Mouse (Mus musculus) liver, embryonic 14.5 days (tissue): ENCODE measurements at regions not wholly inside any gene's neighbourhood (a gene's known extent, or its start where the extent isn't known, plus 50 kb on each side); places are given as distances from the start of the nearest gene placed in this dataset.

ENCODE experiments used
- ATAC-seq: fragments of 200-750 bp; cut with Nextera tagmentation; 2 replicates; pipeline ENCODE4 v1.8.0; 2017; ENCODE audit warnings: moderate number of reproducible peaks, mild to moderate bottlenecking, moderate library complexity; ENCODE audit not compliant: insufficient read depth
- DNase-seq, 3 experiments: peaks; one replicate each; pipeline ENCODE4 v3.0.0-alpha.2; 2012 to 2013; ENCODE audit warnings: low read depth in 3 of 3, low spot score in 3 of 3
- H3K27ac ChIP-seq: fragments of 300-500 bp; sonication (generic); 2 replicates; pipeline ENCODE4 v1.5.1; 2014; ENCODE audit warnings: moderate library complexity, mild to moderate bottlenecking, control low read depth, inconsistent platforms
- H3K27me3 ChIP-seq: fragments of 300-500 bp; sonication (generic); 2 replicates; pipeline ENCODE4 v1.6.1; 2014; ENCODE audit warnings: mild to moderate bottlenecking, low read length, moderate library complexity; ENCODE audit not compliant: control insufficient read depth, insufficient read depth
- H3K36me3 ChIP-seq: fragments of 300-500 bp; sonication (generic); replicated peaks from 2 replicates; pipeline ENCODE4 v1.6.1; 2014; ENCODE audit warnings: low read depth; ENCODE audit not compliant: control insufficient read depth, insufficient read depth
- H3K4me1 ChIP-seq, 2 experiments: fragments of 200-500 bp in 1 of 2; fragments of 300-500 bp in 1 of 2; sonication (generic) in 1 of 2; replicated peaks; 2 replicates each; pipeline ENCODE4 v1.6.1; 2012 to 2014; ENCODE audit warnings: antibody characterized with exemption in 1 of 2, inconsistent platforms in 1 of 2, low read length in 1 of 2; ENCODE audit not compliant: control insufficient read depth in 2 of 2, insufficient read depth in 2 of 2
- H3K4me2 ChIP-seq: fragments of 300-500 bp; sonication (generic); 2 replicates; pipeline ENCODE4 v1.6.1; 2014; ENCODE audit warnings: low read depth, mild to moderate bottlenecking, control low read depth, moderate library complexity
- H3K4me3 ChIP-seq, 2 experiments: fragments of 200-500 bp in 1 of 2; fragments of 300-500 bp in 1 of 2; sonication (generic) in 1 of 2; 2 replicates each; pipeline ENCODE4 v1.5.1; 2012 to 2014; ENCODE audit warnings: low read depth in 2 of 2, low read length in 2 of 2, mild to moderate bottlenecking in 2 of 2, control low read depth in 1 of 2, inconsistent platforms in 1 of 2, moderate library complexity in 1 of 2; ENCODE audit not compliant: insufficient read depth in 1 of 2
- H3K9ac ChIP-seq: fragments of 300-500 bp; sonication (generic); replicated peaks from 2 replicates; pipeline ENCODE4 v1.6.1; 2014; ENCODE audit warnings: mild to moderate bottlenecking, control low read depth, moderate library complexity
- H3K9me3 ChIP-seq: fragments of 300-500 bp; sonication (generic); 2 replicates; pipeline ENCODE4 v1.6.1; 2016; ENCODE audit warnings: low read length, mixed read lengths; ENCODE audit not compliant: control insufficient read depth
- CTCF ChIP-seq: IDR thresholded peaks from 2 replicates; pipeline ENCODE4 v1.5.1; 2016; ENCODE audit warnings: antibody characterized with exemption, low read depth, control low read depth
- EP300 ChIP-seq: IDR thresholded peaks from 2 replicates; pipeline ENCODE4 v1.6.1; 2016; ENCODE audit warnings: antibody characterized with exemption, low read depth
- WGBS: fragments of 180-500 bp; shearing (Covaris S2); extraction: QIAGEN DNeasy Blood & Tissue Kit; methylation state at CpG from one replicate; pipeline ENCODE4 v1.1.7; 2014; ENCODE audit not compliant: insufficient replicate concordance; 5-methylcytosine and 5-hydroxymethylcytosine counted together

DNA sequence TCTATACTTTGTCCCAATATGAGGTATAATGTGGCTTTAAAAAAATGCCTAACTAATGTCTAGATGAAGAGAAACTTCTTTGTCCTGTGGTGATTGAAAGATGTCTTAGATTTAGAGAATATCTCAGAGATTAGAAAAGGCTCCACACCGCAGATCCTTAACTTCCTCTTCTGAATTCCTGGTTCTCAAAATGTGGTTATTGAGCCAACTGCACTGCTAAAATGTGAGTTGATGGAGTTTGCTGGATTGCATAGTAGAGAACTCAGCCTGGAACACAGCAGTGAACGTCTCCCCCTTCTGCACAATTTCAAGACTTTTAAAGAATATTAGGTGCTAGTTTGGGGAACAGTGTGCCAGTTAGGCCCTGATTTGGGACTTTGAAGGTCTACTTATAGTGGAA is 312.7 kb upstream of the Cd180 start:
- Histone ChIP-seq H3K9ac (no peak overlapping the region), H3K9me3 (no peaks in the 10 kb centered on the region), H3K27me3 (no peaks in the 10 kb centered on the region), H3K4me1 (no peaks in the 10 kb centered on the region), H3K4me3 (no peak overlapping the region), H3K4me2 (no peak overlapping the region), H3K27ac (no peak overlapping the region), H3K36me3 (no peaks in the 10 kb centered on the region)
- no peak for DNase-seq
- 29% methylated on average over 2 of the region's 2 CpGs for WGBS
- ATAC-seq, result no peak
- no peak for TF ChIP-seq CTCF
- TF ChIP-seq EP300, result no peak

DNA sequence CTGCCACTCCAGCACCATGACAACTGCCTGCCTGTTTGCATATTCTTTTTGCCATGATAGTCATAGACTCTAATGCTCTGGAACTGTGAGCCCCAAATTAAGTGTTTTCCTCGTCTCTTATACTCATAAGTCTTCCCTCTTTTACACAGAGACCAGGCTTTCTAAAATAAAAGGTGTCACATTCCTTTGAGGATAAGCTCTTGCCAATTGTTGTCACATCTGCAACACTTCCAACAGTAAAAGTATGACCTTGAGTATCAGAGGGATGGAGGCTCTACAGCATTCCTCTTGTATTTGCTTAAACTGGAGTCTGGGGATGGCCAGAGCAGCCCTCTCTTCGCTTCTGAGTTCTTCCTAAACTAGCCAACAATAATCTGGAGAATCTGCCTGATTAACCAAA is 301.4 kb upstream of the Cd180 start:
- no peak overlapping the region for H3K27ac ChIP-seq
- H3K4me1 ChIP-seq, result no peaks in the 10 kb centered on the region
- DNase-seq (no peak), ATAC-seq (no peak)
- no peaks in the 10 kb centered on the region for H3K36me3 ChIP-seq
- no peaks in the 10 kb centered on the region for H3K27me3 ChIP-seq
- H3K9ac ChIP-seq, result no peak overlapping the region
- 50% methylated on average over 2 of the region's 2 CpGs for WGBS
- no peaks in the 10 kb centered on the region for H3K9me3 ChIP-seq
- TF ChIP-seq EP300 (no peak), CTCF (no peak)
- no peak overlapping the region for H3K4me3 ChIP-seq
- no peak overlapping the region for H3K4me2 ChIP-seq

DNA sequence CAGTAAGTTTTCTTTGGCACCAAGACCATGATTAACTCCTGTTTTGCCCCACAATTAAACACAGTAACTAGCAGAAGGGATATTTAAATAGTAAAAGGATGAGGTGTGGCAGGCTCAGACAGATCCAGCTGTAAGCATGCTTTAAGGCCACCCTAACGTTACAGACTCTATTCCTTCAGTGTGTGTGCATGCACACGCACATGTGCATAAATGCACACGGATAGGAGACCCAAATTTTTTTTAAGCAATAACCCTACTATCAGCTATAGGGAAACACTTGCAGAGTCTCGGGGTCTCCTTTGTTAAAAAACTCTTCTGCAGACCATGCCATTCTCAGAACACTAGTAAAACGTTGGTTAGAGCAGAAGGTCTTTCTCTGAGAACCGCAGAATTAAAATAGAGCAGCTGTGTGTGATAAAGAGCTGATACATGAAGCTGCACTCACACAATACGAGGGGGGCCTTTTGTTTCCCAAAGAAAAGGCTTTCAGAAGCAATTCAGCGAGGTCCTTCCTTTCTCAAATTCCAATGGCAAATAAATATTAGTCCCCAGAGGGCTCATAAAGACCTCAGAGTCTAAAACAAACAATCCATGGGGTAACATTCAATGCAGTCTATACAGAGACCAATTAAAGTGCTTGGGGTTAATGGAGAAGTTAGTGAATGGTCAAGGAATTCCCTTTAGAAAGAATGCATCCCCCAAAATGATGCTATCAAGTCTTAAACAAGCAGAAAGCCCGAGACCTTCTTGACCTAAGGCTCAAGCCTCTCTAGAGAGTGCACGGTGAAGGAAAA is 300.3 kb upstream of the Cd180 start:
- TF ChIP-seq EP300 (no peak), CTCF (no peak)
- no peak overlapping the region for H3K4me2 ChIP-seq
- H3K27ac ChIP-seq, result no peak overlapping the region
- no peaks in the 10 kb centered on the region for H3K36me3 ChIP-seq
- H3K4me3 ChIP-seq, result no peak overlapping the region
- no peaks in the 10 kb centered on the region for H3K4me1 ChIP-seq
- H3K9ac ChIP-seq, result no peak overlapping the region
- H3K27me3 ChIP-seq, result no peaks in the 10 kb centered on the region
- H3K9me3 ChIP-seq, result no peaks in the 10 kb centered on the region
- 46% methylated on average over 10 of the region's 10 CpGs for WGBS
- ATAC-seq, result no peak
- DNase-seq, result no peak

DNA sequence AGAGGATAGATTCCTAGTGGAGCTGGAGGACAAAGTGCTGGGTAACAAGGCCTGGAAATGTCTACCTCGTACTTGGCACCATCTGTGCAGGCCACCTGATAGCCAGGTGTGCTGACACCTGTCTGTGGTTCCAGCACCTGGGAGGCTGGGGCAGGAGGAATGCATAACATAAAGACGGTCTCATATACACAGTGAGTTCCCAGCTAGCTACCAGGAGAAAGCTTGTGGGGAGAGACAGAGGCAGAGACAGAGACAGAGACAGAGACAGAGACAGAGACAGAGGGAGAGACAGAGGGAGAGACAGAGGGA is 299.7 kb upstream of the Cd180 start:
- DNase-seq, result no peak
- WGBS, result 58% methylated on average over 2 of the region's 2 CpGs

DNA sequence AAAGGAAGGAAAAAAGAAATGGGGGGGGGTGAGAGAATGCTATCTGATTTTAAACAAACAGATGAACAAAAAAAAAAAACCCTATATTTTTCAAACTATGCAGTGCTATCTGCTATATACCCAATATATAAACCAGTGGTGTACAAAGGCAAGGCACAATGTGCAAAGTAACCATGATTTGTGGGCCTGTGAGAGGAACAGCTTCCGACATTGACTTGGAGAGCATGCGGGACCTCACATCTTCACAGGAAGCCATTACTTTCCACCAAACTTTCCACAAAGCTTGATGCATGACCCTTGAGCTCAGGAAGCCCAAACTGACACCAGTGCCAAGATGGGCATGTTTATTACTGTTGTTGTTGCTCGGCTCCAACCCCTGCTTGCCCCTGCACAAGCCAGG is 299.3 kb upstream of the Cd180 start:
- DNase-seq, result no peak

More for the DNA sequence above, 299.7 kb upstream of the Cd180 start:
- Histone ChIP-seq H3K27me3 (no peaks in the 10 kb centered on the region), H3K27ac (no peak overlapping the region), H3K4me2 (no peak overlapping the region), H3K4me3 (no peak overlapping the region), H3K9ac (no peak overlapping the region), H3K36me3 (no peaks in the 10 kb centered on the region), H3K9me3 (no peaks in the 10 kb centered on the region), H3K4me1 (no peaks in the 10 kb centered on the region)
- TF ChIP-seq EP300, result no peak
- TF ChIP-seq CTCF, result no peak
- no peak for ATAC-seq

More for the DNA sequence above, 299.3 kb upstream of the Cd180 start:
- Histone ChIP-seq H3K36me3 (no peaks in the 10 kb centered on the region), H3K4me2 (no peak overlapping the region), H3K4me3 (no peak overlapping the region), H3K27me3 (no peaks in the 10 kb centered on the region), H3K27ac (no peak overlapping the region), H3K9ac (no peak overlapping the region), H3K9me3 (no peaks in the 10 kb centered on the region), H3K4me1 (no peaks in the 10 kb centered on the region)
- TF ChIP-seq EP300 (no peak), CTCF (no peak)
- no peak for ATAC-seq
- 57% methylated on average over 3 of the region's 3 CpGs for WGBS
